Mouse (Mus musculus) liver, embryonic 11.5 days (tissue): Measurements from ENCODE around the gene Cd82. TPM values are rescaled to one million over a fixed set of nuclear protein-coding genes. Genes with fewer than 3 reads are reported as not detected.

Experiments
- ATAC-seq: fragments of 200-750 bp; cut with Nextera tagmentation; replicated peaks from 2 replicates; pipeline ENCODE4 v1.8.0; 2017; ENCODE audit warnings: moderate number of reproducible peaks, mild to moderate bottlenecking, moderate TSS enrichment, moderate library complexity; ENCODE audit not compliant: low FRiP score
- DNase-seq: peaks from one replicate; pipeline ENCODE4 v3.0.0-alpha.2; 2017; ENCODE audit warnings: low spot score
- H3K27ac ChIP-seq: fragments of 300-500 bp; sonication (generic); 2 replicates; pipeline ENCODE4 v1.5.1; 2014; ENCODE audit warnings: mild to moderate bottlenecking, low read depth, low read length, control low read depth
- H3K27me3 ChIP-seq: fragments of 300-500 bp; sonication (generic); replicated peaks from 2 replicates; pipeline ENCODE4 v1.6.1; 2014; ENCODE audit warnings: low read length, mixed read lengths; ENCODE audit not compliant: control insufficient read depth, insufficient read depth
- H3K36me3 ChIP-seq: fragments of 300-500 bp; sonication (generic); 2 replicates; pipeline ENCODE4 v1.6.1; 2014; ENCODE audit warnings: mild to moderate bottlenecking, low read length, moderate library complexity, mixed read lengths; ENCODE audit not compliant: control insufficient read depth, insufficient read depth
- H3K4me1 ChIP-seq: fragments of 300-500 bp; sonication (generic); replicated peaks from 2 replicates; pipeline ENCODE4 v1.6.1; 2014; ENCODE audit warnings: low read length, mixed read lengths; ENCODE audit not compliant: control insufficient read depth, insufficient read depth
- H3K4me2 ChIP-seq: fragments of 300-500 bp; sonication (generic); 2 replicates; pipeline ENCODE4 v1.6.1; 2014; ENCODE audit warnings: mild to moderate bottlenecking, control low read depth, moderate library complexity
- H3K4me3 ChIP-seq: fragments of 300-500 bp; sonication (generic); 2 replicates; pipeline ENCODE4 v1.5.1; 2014; ENCODE audit warnings: low read depth, low read length, control low read depth
- H3K9ac ChIP-seq: fragments of 300-500 bp; sonication (generic); 2 replicates; pipeline ENCODE4 v1.6.1; 2014; ENCODE audit warnings: low read depth, low read length, control low read depth
- H3K9me3 ChIP-seq: fragments of 300-500 bp; sonication (generic); 2 replicates; pipeline ENCODE4 v1.6.1; 2016; ENCODE audit warnings: low read length, inconsistent platforms, mixed read lengths; ENCODE audit not compliant: control insufficient read depth
- WGBS: fragments of 180-500 bp; shearing (Covaris S2); extraction: QIAGEN DNeasy Blood & Tissue Kit; methylation state at CpG from one replicate; pipeline ENCODE4 v1.1.7; 2014; 5-methylcytosine and 5-hydroxymethylcytosine counted together
- polyA plus RNA-seq: library from polyadenylated mRNA; unstranded; fragments of >200 nt; fragmentation: Nextera tagmentation; extraction: Ambion mirVana; gene quantifications from 2 replicates; pipeline ENCODE4 v1.2.1, GENCODE M21; 2014

Cd82 gene
- polyA plus RNA-seq, 1 experiment from 2014 or later = 16.9 TPM

DNA sequence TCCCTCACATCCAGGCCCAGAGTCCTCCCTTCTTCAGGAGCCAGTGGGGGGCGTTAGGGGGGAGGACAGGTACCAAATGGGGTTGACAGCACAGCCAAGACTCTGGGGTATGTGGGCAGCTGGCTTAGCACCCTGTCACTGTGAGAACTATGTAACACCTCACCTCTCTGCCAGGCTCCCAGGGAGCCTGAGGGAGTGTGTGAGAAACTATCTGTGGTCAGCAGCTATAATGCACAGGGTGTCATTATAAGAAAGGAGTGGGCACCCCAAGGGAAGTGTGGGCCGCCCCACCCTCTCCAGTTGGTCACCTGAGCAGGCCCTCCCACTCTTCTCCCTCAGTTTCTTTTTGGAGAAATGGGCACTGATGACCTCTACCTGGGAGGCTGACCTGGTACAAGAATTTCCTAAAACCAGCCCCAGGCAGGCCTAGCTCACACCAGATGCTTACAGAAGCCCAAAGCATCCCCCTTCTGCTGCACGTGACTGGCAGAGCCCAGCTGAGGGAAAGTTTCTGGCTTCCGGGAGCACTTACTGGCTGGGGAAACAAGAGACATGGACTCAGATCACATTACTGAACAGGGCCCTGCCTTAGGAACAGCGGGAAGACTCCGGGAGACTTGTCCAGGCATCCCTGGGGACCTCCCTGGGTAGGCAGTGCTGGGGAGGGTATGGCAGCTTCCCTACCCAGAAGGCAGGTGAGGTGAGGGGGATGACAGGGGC, 11.6 kb downstream of the Cd82 start:
- Histone ChIP-seq H3K27ac (peak overlapping the region; percentile 5; the same call in 1 of the 2 replicates), H3K9me3 (no peaks in the 10 kb centered on the region), H3K9ac (no peak overlapping the region), H3K4me3 (no peak overlapping the region), H3K36me3 (no peaks in the 10 kb centered on the region), H3K27me3 (no peaks in the 10 kb centered on the region), H3K4me2 (no peak overlapping the region), H3K4me1 (peaks cover 74% of the 10 kb centered on the region)
- WGBS = 70% methylated on average over 6 of the region's 6 CpGs
- ATAC-seq (no peak), DNase-seq (no peak)

DNA sequence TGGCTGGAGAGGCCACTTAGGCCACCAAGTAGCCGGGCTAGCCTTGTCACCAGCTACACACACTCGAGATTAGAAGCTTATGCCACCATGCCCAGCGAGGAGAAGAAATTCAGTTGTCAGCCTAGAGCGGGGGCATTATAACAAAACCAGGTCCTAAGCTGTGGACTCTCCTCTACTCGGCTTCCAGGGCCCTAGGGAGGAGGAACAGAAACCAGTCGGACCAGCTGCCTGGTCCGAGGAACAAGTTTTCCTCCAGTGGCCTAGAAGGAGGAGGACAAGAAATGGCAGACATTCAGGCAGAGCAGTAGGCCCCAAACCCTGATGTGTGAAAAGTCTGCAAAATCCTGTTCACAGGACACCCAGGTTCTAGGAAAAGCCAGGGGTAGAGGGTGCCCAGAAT, 12.2 kb downstream of the Cd82 start:
- no peak overlapping the region for H3K9ac ChIP-seq
- ATAC-seq = no peak
- H3K4me2 ChIP-seq = no peak overlapping the region
- H3K36me3 ChIP-seq = no peaks in the 10 kb centered on the region
- H3K9me3 ChIP-seq = no peaks in the 10 kb centered on the region
- H3K27me3 ChIP-seq = no peaks in the 10 kb centered on the region
- WGBS = 78% methylated on average over 7 of the region's 7 CpGs
- no peak overlapping the region for H3K27ac ChIP-seq
- H3K4me1 ChIP-seq = peaks cover 70% of the 10 kb centered on the region
- no peak for DNase-seq
- no peak overlapping the region for H3K4me3 ChIP-seq

DNA sequence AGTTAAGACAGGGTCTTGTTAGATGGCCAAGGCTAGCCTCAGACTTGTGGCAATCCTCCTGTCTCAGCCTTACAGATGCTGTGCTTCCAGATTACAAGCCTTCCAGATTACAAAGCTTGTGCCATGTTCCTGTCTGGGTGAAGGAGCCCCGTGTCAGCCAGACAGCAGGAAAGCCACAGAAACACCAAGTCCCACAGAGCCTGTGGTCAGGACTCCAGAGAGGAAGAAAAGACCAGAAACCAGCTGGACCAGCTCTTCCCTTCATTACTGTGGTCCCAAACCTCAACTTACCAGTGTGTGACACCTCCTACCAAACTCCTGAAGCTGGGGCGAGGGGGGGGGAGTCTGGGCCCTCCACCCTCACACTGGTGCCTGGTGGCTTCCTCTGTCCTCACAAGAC, 13.3 kb downstream of the Cd82 start:
- Histone ChIP-seq H3K36me3 (no peaks in the 10 kb centered on the region), H3K27ac (no peak overlapping the region; the same call in 1 of the 2 replicates), H3K4me1 (peaks cover 65% of the 10 kb centered on the region), H3K9ac (0 out of 2 replicates have a peak overlapping the region, but pooled peaks have one; percentile 10), H3K27me3 (no peaks in the 10 kb centered on the region), H3K4me3 (no peak overlapping the region), H3K9me3 (no peaks in the 10 kb centered on the region), H3K4me2 (no peak overlapping the region)
- ATAC-seq (no peak), DNase-seq (no peak)
- 50% methylated on average over 2 of the region's 2 CpGs for WGBS

DNA sequence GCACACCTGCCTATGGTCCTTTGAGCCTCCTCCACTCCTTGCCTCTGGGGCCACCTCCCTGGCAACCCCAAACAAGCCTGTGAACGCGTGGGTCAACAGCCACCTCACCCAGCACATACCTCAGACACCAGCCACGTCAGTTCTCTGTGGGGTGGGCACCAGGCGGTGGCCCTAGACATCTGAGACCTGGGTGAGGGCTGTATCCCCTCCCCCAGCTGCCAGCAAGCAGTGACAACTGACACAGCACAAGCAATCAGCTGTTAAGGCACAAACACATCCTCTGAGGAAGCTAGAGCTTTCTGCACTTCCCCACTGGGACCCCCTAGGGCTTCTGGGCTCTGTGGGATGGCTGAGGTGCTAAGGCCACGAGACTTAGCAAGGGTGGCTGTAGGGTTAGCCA, 14.2 kb downstream of the Cd82 start:
- Histone ChIP-seq H3K9me3 (no peaks in the 10 kb centered on the region), H3K9ac (no peak overlapping the region), H3K4me3 (no peak overlapping the region), H3K27ac (no peak overlapping the region), H3K4me2 (no peak overlapping the region), H3K27me3 (no peaks in the 10 kb centered on the region), H3K36me3 (no peaks in the 10 kb centered on the region), H3K4me1 (peaks cover 56% of the 10 kb centered on the region)
- 51% methylated on average over 5 of the region's 5 CpGs for WGBS
- DNase-seq = no peak
- no peak for ATAC-seq

DNA sequence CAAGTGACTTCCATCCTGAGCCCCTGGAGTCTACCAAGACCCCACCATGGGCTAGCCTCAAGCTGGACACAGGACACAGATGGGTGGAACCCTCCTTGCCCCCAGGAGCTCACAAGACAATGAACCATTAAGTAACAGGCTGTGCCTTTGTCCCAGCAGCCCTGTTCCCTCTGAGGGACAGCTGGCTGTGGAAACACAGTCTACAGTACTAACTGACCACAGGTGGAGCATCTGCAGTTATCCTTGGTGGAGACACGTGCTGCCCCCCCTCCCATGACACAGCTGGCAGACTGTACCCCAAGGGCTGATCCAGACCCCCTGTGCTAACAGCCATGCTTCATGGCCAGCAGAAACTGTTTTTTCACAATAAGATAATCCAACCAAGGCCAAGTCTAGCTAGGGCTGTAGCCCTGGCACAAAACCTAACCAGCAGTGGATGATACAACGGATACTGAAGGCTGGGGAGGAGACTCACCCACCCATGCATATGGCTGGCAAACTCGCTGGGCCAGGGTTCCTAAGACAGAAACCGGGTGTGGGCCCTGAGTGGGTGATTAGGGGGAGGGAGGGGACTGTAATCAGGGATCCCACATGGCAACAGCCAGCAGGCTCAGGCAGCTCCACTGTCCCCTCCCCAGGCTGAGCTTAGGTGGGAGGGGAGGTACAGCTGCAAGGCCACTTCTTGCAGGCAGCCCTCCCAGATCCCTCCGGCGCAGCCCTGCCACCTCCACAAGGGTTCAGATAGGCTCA, 15.3 kb downstream of the Cd82 start:
- 59% methylated on average over 6 of the region's 6 CpGs for WGBS
- Histone ChIP-seq H3K36me3 (no peaks in the 10 kb centered on the region), H3K9ac (no peak overlapping the region; the same call in 1 of the 2 replicates), H3K4me1 (peaks cover 52% of the 10 kb centered on the region), H3K27ac (peak overlapping the region; percentile 54; the same call in 1 of the 2 replicates), H3K27me3 (no peaks in the 10 kb centered on the region), H3K4me2 (0 out of 2 replicates have a peak overlapping the region, but pooled peaks have one; percentile 24), H3K4me3 (no peak overlapping the region), H3K9me3 (no peaks in the 10 kb centered on the region)
- ATAC-seq (peak; percentile 88), DNase-seq (no peak)

DNA sequence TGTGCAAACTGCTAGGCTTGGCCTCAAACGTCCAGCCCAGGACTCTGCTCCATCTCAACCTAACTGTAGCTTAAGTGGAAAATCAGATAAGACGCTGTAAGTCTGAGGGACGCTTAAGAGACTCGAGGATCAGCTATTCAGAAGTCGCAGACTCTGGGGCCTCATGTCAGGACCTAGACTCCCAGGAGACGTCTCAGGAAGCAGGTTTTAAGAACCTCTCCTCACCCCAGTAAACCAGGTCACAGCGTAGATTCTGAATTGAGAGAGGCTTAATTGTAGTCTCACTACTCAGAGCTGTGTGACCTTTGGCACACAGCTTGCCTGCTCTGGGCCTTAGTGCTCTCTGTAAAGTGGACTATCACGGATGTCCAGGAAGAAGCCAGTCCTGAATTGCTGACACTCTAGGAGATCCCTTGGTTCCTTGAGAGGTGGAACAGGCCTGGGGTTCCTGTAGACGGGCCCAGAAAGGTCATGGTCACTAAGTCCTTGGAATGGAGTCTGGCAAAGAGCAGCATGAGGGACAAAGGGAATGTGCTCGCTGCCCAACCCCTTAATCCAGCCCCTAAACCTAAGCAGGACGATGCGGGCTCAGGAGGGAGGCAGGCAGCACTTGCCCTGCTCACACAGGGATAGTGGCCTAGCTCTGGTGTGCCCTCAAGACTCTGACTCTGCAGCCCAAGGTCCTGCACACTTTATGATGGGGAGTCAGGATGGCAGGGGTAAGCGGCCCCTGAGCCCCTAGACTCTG, 16.2 kb downstream of the Cd82 start:
- Histone ChIP-seq H3K4me3 (no peak overlapping the region), H3K4me2 (no peak overlapping the region), H3K27ac (no peak overlapping the region), H3K27me3 (no peaks in the 10 kb centered on the region), H3K4me1 (peaks cover 45% of the 10 kb centered on the region), H3K9me3 (no peaks in the 10 kb centered on the region), H3K9ac (no peak overlapping the region; the same call in 1 of the 2 replicates), H3K36me3 (no peaks in the 10 kb centered on the region)
- DNase-seq (no peak), ATAC-seq (no peak)
- 60% methylated on average over 13 of the region's 13 CpGs for WGBS

DNA sequence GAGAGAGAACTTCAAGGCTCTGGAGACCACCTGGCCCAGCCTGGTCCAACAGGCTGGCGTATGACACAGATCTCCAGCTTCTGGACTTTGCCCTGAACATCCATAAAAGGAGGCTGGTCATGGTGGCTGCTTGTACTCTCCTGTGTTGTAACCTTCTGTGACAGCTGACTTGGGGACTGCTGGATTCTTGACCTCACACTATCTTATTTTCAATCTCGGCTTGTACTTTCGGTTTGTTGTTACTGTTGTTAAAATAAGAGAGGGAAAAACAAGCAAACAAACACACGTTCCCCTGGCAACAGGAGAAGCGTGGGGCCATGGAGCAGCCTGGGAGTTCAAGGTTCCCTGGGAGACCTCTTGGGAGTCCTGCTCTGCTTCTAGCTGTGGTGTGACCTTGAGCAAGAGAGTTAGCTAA, 17.7 kb downstream of the Cd82 start:
- no peak for ATAC-seq
- H3K36me3 ChIP-seq = no peaks in the 10 kb centered on the region
- WGBS = 72% methylated on average over 5 of the region's 5 CpGs
- no peak overlapping the region for H3K27ac ChIP-seq
- no peak overlapping the region for H3K9ac ChIP-seq
- H3K4me1 ChIP-seq = peaks cover 39% of the 10 kb centered on the region
- DNase-seq = no peak
- no peak overlapping the region for H3K4me3 ChIP-seq
- no peaks in the 10 kb centered on the region for H3K27me3 ChIP-seq
- H3K4me2 ChIP-seq = no peak overlapping the region
- H3K9me3 ChIP-seq = no peaks in the 10 kb centered on the region

DNA sequence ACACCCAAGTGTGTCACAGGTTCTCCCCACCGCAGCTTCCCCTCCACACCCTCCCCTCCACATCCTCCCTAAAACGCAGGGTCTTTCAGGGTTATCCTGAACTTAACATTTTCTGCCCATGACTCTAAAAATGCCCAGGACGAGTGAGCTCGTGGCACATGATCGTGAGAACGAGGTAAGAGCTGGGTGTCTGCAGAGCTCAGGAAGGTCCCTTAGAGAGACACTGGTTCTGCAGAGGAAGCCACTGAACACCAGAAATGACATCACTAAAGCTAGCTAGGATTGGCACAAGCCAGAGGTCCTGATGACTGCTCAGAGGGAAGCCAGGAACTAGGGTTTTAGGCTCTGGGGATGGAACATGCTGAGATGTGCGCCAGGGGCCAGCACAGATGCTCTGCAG, 18.7 kb downstream of the Cd82 start:
- DNase-seq (no peak), ATAC-seq (no peak)
- Histone ChIP-seq H3K36me3 (no peaks in the 10 kb centered on the region), H3K9me3 (no peaks in the 10 kb centered on the region), H3K4me3 (no peak overlapping the region), H3K27ac (no peak overlapping the region), H3K9ac (no peak overlapping the region), H3K4me2 (no peak overlapping the region), H3K4me1 (peaks cover 29% of the 10 kb centered on the region), H3K27me3 (no peaks in the 10 kb centered on the region)
- 72% methylated on average over 7 of the region's 7 CpGs for WGBS
